Mouse (Mus musculus) lung, postnatal 0 days (tissue): ENCODE measurements at regions not wholly inside any gene's neighbourhood (a gene's known extent, or its start where the extent isn't known, plus 50 kb on each side); places are given as distances from the start of the nearest gene placed in this dataset.
"Not testable (repeated sequence)": the region's sequence is repeated elsewhere in the genome, so short reads cannot be mapped to it uniquely, and the experiment has no call there.

Source experiments
- ATAC-seq: fragments of 200-750 bp; cut with Nextera tagmentation; 2 replicates; pipeline ENCODE4 v1.8.0; 2017; ENCODE audit warnings: moderate library complexity
- DNase-seq: peaks from one replicate; pipeline ENCODE4 v3.0.0-alpha.2; 2016; ENCODE audit warnings: low spot score
- H3K27ac ChIP-seq: fragments of 300-500 bp; sonication (generic); 2 replicates; pipeline ENCODE4 v1.5.1; 2014; ENCODE audit warnings: antibody characterized with exemption, mild to moderate bottlenecking, low read length, mixed read lengths
- H3K27me3 ChIP-seq: fragments of 300-500 bp; sonication (generic); replicated peaks from 2 replicates; pipeline ENCODE4 v1.6.1; 2014; ENCODE audit warnings: low read length, mixed read lengths; ENCODE audit not compliant: insufficient read depth
- H3K36me3 ChIP-seq: fragments of 300-500 bp; sonication (generic); 2 replicates; pipeline ENCODE4 v1.6.1; 2014; ENCODE audit warnings: low read length, mixed read lengths; ENCODE audit not compliant: insufficient read depth
- H3K4me1 ChIP-seq: fragments of 300-500 bp; sonication (generic); 2 replicates; pipeline ENCODE4 v1.6.1; 2014; ENCODE audit warnings: antibody characterized with exemption, low read depth, low read length, mixed read lengths; ENCODE audit not compliant: insufficient read depth
- H3K4me2 ChIP-seq: fragments of 300-500 bp; sonication (generic); replicated peaks from 2 replicates; pipeline ENCODE4 v1.6.1; 2014; ENCODE audit warnings: low read depth, mild to moderate bottlenecking, low read length, moderate library complexity, mixed read lengths
- H3K4me3 ChIP-seq: fragments of 300-500 bp; sonication (generic); 2 replicates; pipeline ENCODE4 v1.5.1; 2014; ENCODE audit warnings: low read depth, low read length
- H3K9ac ChIP-seq: fragments of 300-500 bp; sonication (generic); replicated peaks from 2 replicates; pipeline ENCODE4 v1.6.1; 2014; ENCODE audit warnings: low read depth, mild to moderate bottlenecking
- H3K9me3 ChIP-seq: fragments of 300-500 bp; sonication (generic); 2 replicates; pipeline ENCODE4 v1.6.1; 2016; ENCODE audit warnings: low read length, mixed read lengths
- CTCF ChIP-seq: IDR thresholded peaks from 2 replicates; pipeline ENCODE4 v1.5.1; 2016; ENCODE audit warnings: antibody characterized with exemption, mild to moderate bottlenecking
- EP300 ChIP-seq: IDR thresholded peaks from 2 replicates; pipeline ENCODE4 v1.6.1; 2016; ENCODE audit warnings: antibody characterized with exemption, mild to moderate bottlenecking, control low read depth
- WGBS: fragments of 180-500 bp; shearing (Covaris S2); extraction: QIAGEN DNeasy Blood & Tissue Kit; methylation state at CpG from one replicate; pipeline ENCODE4 v1.1.7; 2014; 5-methylcytosine and 5-hydroxymethylcytosine counted together

GRCm38 (mm10) chr6:140852420-140852819 lies 123.3 kb downstream of the Gm11077 start:
- no peaks in the 10 kb centered on the region for H3K4me1 ChIP-seq
- no peak for TF ChIP-seq EP300
- TF ChIP-seq CTCF = no peak
- H3K9me3 ChIP-seq = no peaks in the 10 kb centered on the region
- 81% methylated on average over 5 of the region's 5 CpGs for WGBS
- no peaks in the 10 kb centered on the region for H3K36me3 ChIP-seq
- H3K9ac ChIP-seq = no peak overlapping the region
- no peaks in the 10 kb centered on the region for H3K27me3 ChIP-seq
- ATAC-seq (no peak), DNase-seq (no peak)
- H3K4me3 ChIP-seq = no peak overlapping the region
- H3K4me2 ChIP-seq = no peak overlapping the region
- no peak overlapping the region for H3K27ac ChIP-seq

GRCm38 (mm10) chr6:140853508-140853907 lies 124.4 kb downstream of the Gm11077 start:
- Histone ChIP-seq H3K4me3 (no peak overlapping the region), H3K9me3 (no peaks in the 10 kb centered on the region), H3K36me3 (no peaks in the 10 kb centered on the region), H3K4me2 (no peak overlapping the region), H3K27ac (no peak overlapping the region), H3K9ac (no peak overlapping the region), H3K4me1 (no peaks in the 10 kb centered on the region), H3K27me3 (no peaks in the 10 kb centered on the region)
- DNase-seq (peak; percentile 61), ATAC-seq (no peak)
- 49% methylated on average over 5 of the region's 5 CpGs for WGBS
- peak; percentile 81 for TF ChIP-seq CTCF
- no peak for TF ChIP-seq EP300

- Histone ChIP-seq H3K4me2 (no peak overlapping the region), H3K4me3 (no peak overlapping the region), H3K27me3 (no peaks in the 10 kb centered on the region), H3K27ac (no peak overlapping the region), H3K9me3 (no peaks in the 10 kb centered on the region), H3K36me3 (no peaks in the 10 kb centered on the region), H3K4me1 (no peaks in the 10 kb centered on the region), H3K9ac (no peak overlapping the region)
- no peak for TF ChIP-seq EP300
- TF ChIP-seq CTCF = no peak
- DNase-seq (no peak), ATAC-seq (peak; percentile 17; the same call in 1 of the 2 replicates)
- WGBS = 73% methylated on average over 6 of the region's 6 CpGs
Observed at GRCm38 (mm10) chr6:140854691-140855090, 125.6 kb downstream of the Gm11077 start.

GRCm38 (mm10) chr6:140856468-140857117 lies 127.5 kb downstream of the Gm11077 start:
- H3K4me3 ChIP-seq = peak overlapping the region; percentile 19
- H3K9ac ChIP-seq = no peak overlapping the region
- H3K4me1 ChIP-seq = no peaks in the 10 kb centered on the region
- no peaks in the 10 kb centered on the region for H3K9me3 ChIP-seq
- H3K4me2 ChIP-seq = peak overlapping the region; percentile 51
- DNase-seq (peak; percentile 13), ATAC-seq (no peak)
- no peaks in the 10 kb centered on the region for H3K27me3 ChIP-seq
- no peaks in the 10 kb centered on the region for H3K36me3 ChIP-seq
- H3K27ac ChIP-seq = no peak overlapping the region
- TF ChIP-seq CTCF = no peak
- TF ChIP-seq EP300 = no peak
- 22% methylated on average over 14 of the region's 14 CpGs for WGBS

GRCm38 (mm10) chr6:140857118-140857746 lies 128.1 kb downstream of the Gm11077 start:
- DNase-seq = peak; percentile 55
- Histone ChIP-seq H3K9me3 (no peaks in the 10 kb centered on the region), H3K9ac (no peak overlapping the region), H3K27ac (no peak overlapping the region), H3K4me1 (no peaks in the 10 kb centered on the region), H3K4me2 (peak overlapping the region; percentile 51), H3K27me3 (no peaks in the 10 kb centered on the region), H3K36me3 (no peaks in the 10 kb centered on the region), H3K4me3 (peak overlapping the region; percentile 19)
- TF ChIP-seq CTCF = no peak
- TF ChIP-seq EP300 = no peak
- WGBS = 26% methylated on average over 18 of the region's 18 CpGs
- 0 out of 2 replicates have a peak, but pooled peaks have one; percentile 19 for ATAC-seq

- H3K27ac ChIP-seq, H3K27me3 ChIP-seq, H3K9ac ChIP-seq, H3K4me1 ChIP-seq, ATAC-seq, H3K4me2 ChIP-seq, DNase-seq, H3K36me3 ChIP-seq, H3K4me3 ChIP-seq, H3K9me3 ChIP-seq: not testable (repeated sequence)
- WGBS = 90% methylated on average over 7 of the region's 16 CpGs
Observed at GRCm38 (mm10) chr6:140869523-140869922, 140.4 kb downstream of the Gm11077 start.
